Mouse (Mus musculus) lung, postnatal 4 days (tissue): ENCODE results near the gene Fam222a.

Source experiments
- DNase-seq, 2 experiments: peaks; one replicate each; pipeline ENCODE4 v3.0.0; 2021

Gene Fam222a

DNA sequence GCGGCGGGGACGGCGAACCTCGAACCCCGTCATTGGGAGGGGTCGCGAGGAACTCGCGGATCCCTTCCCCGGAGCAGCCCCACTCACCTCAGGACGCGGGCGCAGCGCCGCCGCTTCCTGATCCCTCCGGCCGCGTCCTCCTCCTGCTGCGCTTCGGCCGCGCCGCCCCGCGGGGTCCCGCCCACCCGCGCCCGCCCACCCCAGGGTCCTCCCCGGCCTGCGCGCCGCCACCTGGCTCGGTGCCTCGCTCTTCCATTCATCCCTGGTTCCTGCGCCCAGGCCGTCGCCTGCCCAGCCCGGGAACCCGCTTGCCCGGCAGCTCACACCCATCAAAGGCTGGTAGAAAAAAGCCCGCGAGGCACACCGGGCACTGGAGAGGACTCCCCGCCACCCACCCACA lies 90.4 kb downstream of the Fam222a start, which contains the start of gene Trpv4:
Gene Trpv4 (minus strand): TSS at position 167 of the 400 bp plus-strand sequence.
- peak in 1 of 2 experiments; percentile 55 for DNase-seq

DNA sequence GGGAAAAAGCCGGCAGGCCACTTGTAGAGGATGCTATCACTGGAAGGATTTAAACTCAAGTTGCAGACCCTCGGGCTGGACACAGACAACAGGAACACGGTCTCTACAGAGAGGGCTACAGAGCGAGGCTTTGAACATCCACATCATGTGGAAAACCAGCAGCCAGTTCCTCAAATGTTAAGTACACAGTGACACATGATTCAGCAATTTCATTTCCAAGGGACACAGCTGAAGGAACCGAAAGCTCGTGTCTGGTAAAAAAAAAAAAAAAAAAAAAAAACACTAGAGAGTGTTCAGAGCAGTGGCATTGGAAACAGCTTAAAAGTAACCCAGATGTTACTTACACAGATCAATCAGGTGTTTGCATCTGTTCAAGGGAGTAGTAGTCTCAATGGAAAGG lies 93.2 kb downstream of the Fam222a start:
- no peak for DNase-seq
